Mouse (Mus musculus) midbrain, embryonic 13.5 days (tissue): ENCODE measurements around the gene Rpgrip1l. TPM values are rescaled to one million over a fixed set of nuclear protein-coding genes. Genes with fewer than 3 reads are reported as not detected.
A peak's percentile ranks its signal among the peaks of the same experiment; 100 is the strongest.

Experiments
- ATAC-seq: fragments of 200-750 bp; cut with Nextera tagmentation; 2 replicates; pipeline ENCODE4 v1.8.0; 2017; ENCODE audit warnings: mild to moderate bottlenecking, moderate TSS enrichment, moderate library complexity
- H3K27ac ChIP-seq: fragments of 300-500 bp; sonication (generic); 2 replicates; pipeline ENCODE4 v1.5.1; 2015; ENCODE audit warnings: inconsistent platforms, mild to moderate bottlenecking, moderate library complexity
- H3K27me3 ChIP-seq: fragments of 300-500 bp; sonication (generic); 2 replicates; pipeline ENCODE4 v1.6.1; 2015; ENCODE audit warnings: mild to moderate bottlenecking, inconsistent platforms
- H3K36me3 ChIP-seq: fragments of 300-500 bp; sonication (generic); 2 replicates; pipeline ENCODE4 v1.6.1; 2015; ENCODE audit warnings: mild to moderate bottlenecking, inconsistent platforms
- H3K4me1 ChIP-seq: fragments of 300-500 bp; sonication (generic); replicated peaks from 2 replicates; pipeline ENCODE4 v1.6.1; 2015; ENCODE audit warnings: inconsistent platforms
- H3K4me2 ChIP-seq: fragments of 300-500 bp; sonication (generic); replicated peaks from 2 replicates; pipeline ENCODE4 v1.6.1; 2015; ENCODE audit warnings: moderate library complexity, mild to moderate bottlenecking, inconsistent platforms
- H3K4me3 ChIP-seq: fragments of 300-500 bp; sonication (generic); replicated peaks from 2 replicates; pipeline ENCODE4 v1.5.1; 2015; ENCODE audit warnings: mild to moderate bottlenecking, inconsistent platforms
- H3K9ac ChIP-seq: fragments of 300-500 bp; sonication (generic); replicated peaks from 2 replicates; pipeline ENCODE4 v1.6.1; 2015; ENCODE audit warnings: mild to moderate bottlenecking, inconsistent platforms
- H3K9me3 ChIP-seq: fragments of 300-500 bp; sonication (generic); 2 replicates; pipeline ENCODE4 v1.6.1; 2016; ENCODE audit warnings: mild to moderate bottlenecking, inconsistent platforms
- WGBS: fragments of 180-500 bp; shearing (Covaris S2); methylation state at CpG from one replicate; pipeline ENCODE4 v1.1.7; 2015; 5-methylcytosine and 5-hydroxymethylcytosine counted together
- polyA plus RNA-seq: library from polyadenylated mRNA; unstranded; fragments of >200 nt; fragmentation: Nextera tagmentation; extraction: Ambion mirVana; gene quantifications from 2 replicates; pipeline ENCODE4 v1.2.1, GENCODE M21; 2015

The Rpgrip1l gene
- 14.0 TPM in 2 replicates for polyA plus RNA-seq

- Histone ChIP-seq H3K4me1 (peaks cover 39% of the 10 kb centered on the region), H3K4me2 (peak within 1 kb of the TSS; percentile 89), H3K9ac (peak within 1 kb of the TSS; percentile 77), H3K27me3 (no peaks in the 10 kb centered on the region), H3K9me3 (no peaks in the 10 kb centered on the region), H3K27ac (peak within 1 kb of the TSS; percentile 67), H3K36me3 (no peaks in the 10 kb centered on the region), H3K4me3 (peak within 1 kb of the TSS; percentile 53)
- ATAC-seq = peak; percentile 100
- WGBS = 1% methylated on average over 59 of the region's 59 CpGs
Measured at GRCm38 (mm10) chr8:91312835-91313832, at the start of gene Rpgrip1l, which contains the start of gene Fto. Gene Rpgrip1l (minus strand): TSS chr8:91313262. Gene Fto (plus strand): TSS chr8:91313525.

DNA sequence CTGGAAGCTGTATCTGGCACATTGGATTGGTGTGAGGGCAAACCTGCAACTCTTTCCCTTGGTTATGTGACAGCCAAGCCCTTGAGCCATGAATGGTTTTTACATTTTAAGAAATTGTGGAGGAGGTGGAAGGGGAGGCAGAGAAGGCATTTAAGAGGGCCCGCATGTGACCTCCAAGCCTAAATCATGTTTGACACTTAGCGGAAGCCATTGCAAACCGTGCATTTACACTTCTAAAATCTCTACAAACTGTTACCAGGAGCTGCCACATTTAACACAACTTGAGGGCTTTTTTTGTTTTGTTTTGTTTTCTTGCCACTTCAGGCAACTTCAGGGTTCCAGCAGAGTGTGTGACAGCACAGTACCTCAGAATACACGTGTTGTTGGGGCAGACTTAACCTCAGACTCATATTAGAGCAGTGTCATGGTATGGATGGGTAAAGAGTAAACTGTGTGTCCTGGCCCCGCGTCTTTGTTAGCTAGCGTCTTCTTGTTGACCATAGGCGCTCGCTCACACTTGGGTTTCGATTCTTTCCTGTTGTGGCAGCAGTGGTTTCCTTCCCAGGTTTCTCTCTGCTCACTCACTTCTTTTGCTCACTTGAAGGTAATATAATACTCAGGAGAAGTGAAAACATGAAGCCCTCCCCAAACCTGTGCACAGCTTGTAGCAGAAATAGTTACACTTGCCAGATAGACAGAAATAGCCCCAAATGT lies 47.7 kb upstream of the Rpgrip1l start:
- H3K27me3 ChIP-seq = peaks cover 13% of the 10 kb centered on the region; the same call in 1 of the 2 replicates
- no peak overlapping the region for H3K4me2 ChIP-seq
- H3K9me3 ChIP-seq = no peaks in the 10 kb centered on the region
- H3K4me1 ChIP-seq = peaks cover 42% of the 10 kb centered on the region
- no peak overlapping the region for H3K4me3 ChIP-seq
- H3K9ac ChIP-seq = no peak overlapping the region
- H3K27ac ChIP-seq = no peak overlapping the region
- H3K36me3 ChIP-seq = no peaks in the 10 kb centered on the region
- ATAC-seq = no peak
- 93% methylated on average over 10 of the region's 10 CpGs for WGBS

- H3K4me1 ChIP-seq = peaks cover 42% of the 10 kb centered on the region
- 86% methylated on average over 9 of the region's 9 CpGs for WGBS
- H3K9ac ChIP-seq = no peak overlapping the region
- H3K27ac ChIP-seq = no peak overlapping the region
- no peak overlapping the region for H3K4me3 ChIP-seq
- no peaks in the 10 kb centered on the region for H3K36me3 ChIP-seq
- H3K4me2 ChIP-seq = no peak overlapping the region
- no peak for ATAC-seq
- no peaks in the 10 kb centered on the region for H3K9me3 ChIP-seq
- H3K27me3 ChIP-seq = peaks cover 13% of the 10 kb centered on the region; the same call in 1 of the 2 replicates
Measured at GRCm38 (mm10) chr8:91359511-91359910, 46.4 kb upstream of the Rpgrip1l start.

- WGBS = 83% methylated on average over 5 of the region's 5 CpGs
- Histone ChIP-seq H3K9me3 (no peaks in the 10 kb centered on the region), H3K27ac (no peak overlapping the region), H3K9ac (no peak overlapping the region), H3K4me1 (peaks cover 40% of the 10 kb centered on the region), H3K4me2 (no peak overlapping the region), H3K4me3 (no peak overlapping the region), H3K36me3 (no peaks in the 10 kb centered on the region), H3K27me3 (peaks cover 13% of the 10 kb centered on the region; the same call in 1 of the 2 replicates)
- no peak for ATAC-seq
Measured at GRCm38 (mm10) chr8:91358016-91358415, 45.0 kb upstream of the Rpgrip1l start.

DNA sequence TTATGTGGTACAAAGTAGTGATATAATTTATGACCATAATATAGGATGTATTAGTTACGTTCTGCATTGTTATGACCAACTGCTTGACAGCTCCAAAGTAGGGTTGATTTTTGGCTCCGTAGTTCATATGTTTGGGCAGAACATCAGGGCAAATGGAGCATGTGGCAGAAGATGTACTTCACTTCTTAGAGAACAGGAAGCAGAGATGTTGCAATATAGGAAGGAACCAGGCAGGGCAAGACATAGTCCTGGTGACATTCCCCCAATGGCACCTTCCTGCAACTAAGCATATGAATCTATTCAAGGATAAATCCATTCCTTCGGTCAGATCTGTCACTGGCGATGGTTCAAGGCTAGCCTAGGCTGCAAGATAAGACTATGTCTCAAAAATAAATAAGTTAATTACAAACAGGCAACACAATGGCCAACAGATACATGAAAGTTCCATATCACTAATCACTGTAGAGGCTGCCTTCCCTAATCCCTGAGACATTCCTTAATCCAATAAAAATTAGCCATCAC lies 44.5 kb upstream of the Rpgrip1l start:
- no peak overlapping the region for H3K27ac ChIP-seq
- no peak overlapping the region for H3K9ac ChIP-seq
- H3K9me3 ChIP-seq = no peaks in the 10 kb centered on the region
- peaks cover 40% of the 10 kb centered on the region for H3K4me1 ChIP-seq
- no peak for ATAC-seq
- peaks cover 11% of the 10 kb centered on the region; the same call in 1 of the 2 replicates for H3K27me3 ChIP-seq
- no peak overlapping the region for H3K4me2 ChIP-seq
- 91% methylated on average over 4 of the region's 4 CpGs for WGBS
- no peaks in the 10 kb centered on the region for H3K36me3 ChIP-seq
- H3K4me3 ChIP-seq = no peak overlapping the region

DNA sequence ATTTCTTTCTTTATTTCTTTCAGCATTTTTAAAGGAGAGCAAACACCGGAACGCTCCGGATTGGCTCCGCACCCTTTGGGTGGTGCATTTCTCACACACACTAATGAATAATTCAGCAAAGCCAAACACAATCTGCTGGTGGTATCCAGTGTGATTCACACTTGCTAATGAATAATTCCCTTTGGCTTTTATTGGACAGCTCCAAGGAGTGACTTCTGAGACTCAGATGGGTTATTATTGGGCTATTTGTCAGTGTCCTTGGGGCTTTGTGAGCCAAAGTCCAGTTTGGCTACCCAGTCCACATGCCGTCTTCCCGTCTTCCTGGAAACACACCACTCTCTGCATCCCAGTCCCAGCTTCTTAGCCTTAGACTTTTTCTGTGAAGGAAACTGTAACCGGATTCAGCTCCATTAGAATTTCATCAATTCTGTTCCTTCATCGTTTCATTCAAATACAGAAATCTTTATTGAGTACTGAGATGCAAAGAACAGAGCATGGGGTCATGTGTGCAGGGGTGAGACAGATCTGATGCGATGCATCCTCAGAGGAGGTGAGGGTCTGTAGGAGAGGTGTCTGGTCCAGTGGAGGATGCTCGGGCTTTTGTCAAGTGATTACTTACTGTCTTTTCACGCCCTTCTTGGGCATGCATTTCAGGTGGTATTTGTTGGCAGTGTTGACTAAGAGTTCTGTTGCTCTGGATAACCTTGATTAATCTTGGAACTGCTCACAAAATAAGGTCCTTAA lies 43.1 kb upstream of the Rpgrip1l start:
- Histone ChIP-seq H3K36me3 (no peaks in the 10 kb centered on the region), H3K9ac (no peak overlapping the region), H3K4me2 (peak overlapping the region; percentile 36), H3K9me3 (no peaks in the 10 kb centered on the region), H3K27ac (peak overlapping the region; percentile 69), H3K4me3 (no peak overlapping the region), H3K27me3 (peaks cover 5% of the 10 kb centered on the region; the same call in 1 of the 2 replicates), H3K4me1 (peaks cover 40% of the 10 kb centered on the region)
- peak; percentile 70 for ATAC-seq
- 43% methylated on average over 11 of the region's 11 CpGs for WGBS

- peaks cover 40% of the 10 kb centered on the region for H3K4me1 ChIP-seq
- 33% methylated on average over 10 of the region's 10 CpGs for WGBS
- H3K4me2 ChIP-seq = peak overlapping the region; percentile 36
- no peaks in the 10 kb centered on the region for H3K36me3 ChIP-seq
- ATAC-seq = peak; percentile 68
- peak overlapping the region; percentile 69 for H3K27ac ChIP-seq
- H3K4me3 ChIP-seq = no peak overlapping the region
- peaks cover 3% of the 10 kb centered on the region; the same call in 1 of the 2 replicates for H3K27me3 ChIP-seq
- H3K9me3 ChIP-seq = no peaks in the 10 kb centered on the region
- H3K9ac ChIP-seq = no peak overlapping the region
Measured at GRCm38 (mm10) chr8:91355301-91355905, 42.3 kb upstream of the Rpgrip1l start.

DNA sequence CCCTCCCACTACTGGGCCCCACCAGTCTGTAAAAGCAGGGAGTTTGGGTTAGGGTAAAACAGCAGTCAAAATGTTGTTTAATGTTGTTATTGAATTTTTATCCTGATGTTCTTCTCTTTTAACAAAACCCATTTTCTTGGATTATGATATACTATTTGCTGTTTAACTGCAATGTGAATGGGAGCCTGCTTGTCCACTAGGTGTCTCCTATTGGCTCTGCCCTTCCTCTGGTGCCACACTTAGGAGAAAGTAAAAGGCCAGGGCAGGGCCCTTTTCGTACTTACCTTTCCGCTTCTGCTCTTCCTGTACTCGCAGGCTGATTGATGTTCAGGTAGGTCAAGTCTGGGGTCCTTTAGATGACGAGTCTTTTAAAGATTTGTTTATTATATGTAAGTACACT lies 40.8 kb upstream of the Rpgrip1l start:
- WGBS = 90% methylated on average over 4 of the region's 4 CpGs
- peaks cover 40% of the 10 kb centered on the region for H3K4me1 ChIP-seq
- no peak overlapping the region for H3K4me2 ChIP-seq
- no peak overlapping the region for H3K9ac ChIP-seq
- no peak overlapping the region for H3K4me3 ChIP-seq
- H3K36me3 ChIP-seq = peaks cover 3% of the 10 kb centered on the region; the same call in 1 of the 2 replicates
- H3K9me3 ChIP-seq = no peaks in the 10 kb centered on the region
- no peak for ATAC-seq
- H3K27ac ChIP-seq = no peak overlapping the region
- H3K27me3 ChIP-seq = no peaks in the 10 kb centered on the region

GRCm38 (mm10) chr8:91353062-91353461 lies 40.0 kb upstream of the Rpgrip1l start:
- peaks cover 3% of the 10 kb centered on the region; the same call in 1 of the 2 replicates for H3K36me3 ChIP-seq
- no peak for ATAC-seq
- WGBS = 76% methylated on average over 5 of the region's 5 CpGs
- H3K4me3 ChIP-seq = no peak overlapping the region
- H3K9me3 ChIP-seq = no peaks in the 10 kb centered on the region
- H3K9ac ChIP-seq = no peak overlapping the region
- no peak overlapping the region for H3K27ac ChIP-seq
- no peak overlapping the region for H3K4me2 ChIP-seq
- H3K27me3 ChIP-seq = no peaks in the 10 kb centered on the region
- peaks cover 38% of the 10 kb centered on the region for H3K4me1 ChIP-seq

DNA sequence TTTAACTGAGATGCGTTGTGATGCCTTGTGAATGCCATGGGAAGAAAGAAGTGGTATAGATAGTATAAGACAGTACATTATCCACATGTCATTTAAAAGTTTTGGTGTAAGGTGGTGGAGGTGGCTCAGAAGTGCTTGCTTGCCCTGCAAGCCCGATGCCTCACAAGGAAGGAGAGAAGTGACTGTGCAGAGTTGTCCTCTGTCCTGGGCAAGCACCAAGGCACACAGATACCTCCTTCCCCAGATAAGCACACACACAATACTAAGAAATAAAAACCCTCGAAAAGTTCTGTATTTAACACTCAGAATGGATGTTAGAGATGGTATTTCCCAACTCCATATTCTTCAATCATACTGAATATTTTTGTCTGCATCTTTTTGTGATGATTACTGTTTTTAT lies 39.5 kb upstream of the Rpgrip1l start:
- WGBS = 88% methylated on average over 3 of the region's 3 CpGs
- Histone ChIP-seq H3K4me3 (no peak overlapping the region), H3K27ac (no peak overlapping the region), H3K36me3 (peaks cover 3% of the 10 kb centered on the region; the same call in 1 of the 2 replicates), H3K9me3 (no peaks in the 10 kb centered on the region), H3K4me2 (no peak overlapping the region), H3K27me3 (no peaks in the 10 kb centered on the region), H3K9ac (no peak overlapping the region), H3K4me1 (peaks cover 39% of the 10 kb centered on the region)
- no peak for ATAC-seq

- H3K4me1 ChIP-seq = peaks cover 32% of the 10 kb centered on the region
- 81% methylated on average over 7 of the region's 7 CpGs for WGBS
Measured at GRCm38 (mm10) chr8:91350628-91351027, 37.6 kb upstream of the Rpgrip1l start.

More at GRCm38 (mm10) chr8:91350628-91351027, 37.6 kb upstream of the Rpgrip1l start:
- Histone ChIP-seq H3K9me3 (no peaks in the 10 kb centered on the region), H3K4me3 (no peak overlapping the region), H3K4me2 (no peak overlapping the region), H3K27me3 (no peaks in the 10 kb centered on the region), H3K36me3 (peaks cover 3% of the 10 kb centered on the region; the same call in 1 of the 2 replicates), H3K9ac (no peak overlapping the region), H3K27ac (no peak overlapping the region)
- ATAC-seq = no peak
